Mouse (Mus musculus) lung, adult 10 weeks (tissue): ENCODE results near the gene Aste1. TPM values are rescaled to one million over a fixed set of nuclear protein-coding genes. Genes with fewer than 3 reads are reported as not detected.

Experiments used
- polyA plus RNA-seq: library from polyadenylated mRNA; stranded (reverse); fragments of 350-450 nt; fragmentation: Illumina TruSeq; extraction: RNeasy Lipid Tissue Mini Kit (QIAGEN cat#74804); gene quantifications from one replicate; pipeline ENCODE4 v1.2.3, GENCODE M21; 2014; ENCODE audit warnings: low read depth, low replicate concordance; ENCODE audit not compliant: insufficient read depth

The Aste1 gene
- polyA plus RNA-seq, result 2.5 TPM

GRCm38 (mm10) chr9:105395218-105395627 lies at the start of gene Aste1, which contains the start of gene Nek11:
TSS of gene Aste1 (plus strand) at chr9:105395392.
TSS of gene Nek11 (minus strand) at chr9:105395524.

Other genes starting within 250 kb of the Aste1 start
- 1.6 TPM for gene Nek11, start 132 bp downstream of the Aste1 start, polyA plus RNA-seq
- gene Atp2c1, start 131.9 kb downstream of the Aste1 start, polyA plus RNA-seq, result 30.6 TPM
- gene Pik3r4, start 247.6 kb downstream of the Aste1 start, polyA plus RNA-seq, result 13.9 TPM